7 mouse cellular contexts compared by ENCODE assay signal in the genomic region with DNA sequence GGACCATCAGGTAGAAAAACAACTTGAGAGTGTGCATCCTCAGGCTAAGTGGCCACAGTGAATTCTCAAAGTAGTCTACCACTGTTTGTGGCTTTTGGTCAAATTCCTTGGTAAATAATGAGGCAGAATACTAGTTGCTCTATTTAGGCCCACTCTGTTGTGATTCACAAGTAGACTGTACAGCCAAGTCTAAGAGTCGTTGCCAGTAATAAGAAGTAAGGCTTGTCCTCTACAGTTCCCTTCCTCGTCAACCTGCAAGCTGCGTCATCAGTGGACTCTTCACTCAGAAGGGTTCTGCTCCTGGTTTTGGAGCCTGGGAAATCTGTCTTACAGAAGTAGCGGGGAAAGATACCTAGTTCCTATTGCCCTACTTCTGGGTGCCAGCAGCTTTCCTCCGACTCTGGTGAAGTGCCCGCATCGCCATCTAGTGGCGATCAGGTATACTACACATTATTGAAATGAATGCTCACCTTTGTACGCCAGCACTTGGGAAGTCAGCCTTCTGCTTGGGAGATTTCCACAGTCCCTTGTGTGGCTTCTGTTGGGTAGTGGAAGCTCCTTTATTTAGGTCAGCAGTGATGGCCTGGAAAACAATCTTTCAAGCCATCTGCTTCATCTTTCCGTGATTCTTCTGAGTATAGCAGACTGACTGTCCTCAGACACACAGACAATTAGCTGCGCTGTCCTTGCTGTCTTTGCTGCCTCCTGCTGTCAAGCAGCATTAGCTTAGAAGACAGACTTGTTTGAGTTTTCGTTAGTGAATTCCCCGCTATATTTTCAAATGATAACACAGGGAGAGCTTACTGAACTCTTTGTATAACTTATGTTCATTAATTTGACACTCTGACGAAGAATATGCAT.
A peak's percentile ranks its signal among the peaks of the same experiment; 100 is the strongest.
DNase-seq lines count a peak whose midpoint lies in the region; ATAC-seq lines count a peak whose summit lies in the region.

No protein-coding gene starts in this region.

- peak; percentile 69 to 71 for DNase-seq in adrenal gland, adult 18-20 months (ENCODE audit: low spot score in 2 of 2)
- peak; percentile 92 for DNase-seq in embryo, embryonic 10 days (ENCODE audit: low spot score)
- peak; percentile 72 for DNase-seq in gastrocnemius, postnatal 10 days
- DNase-seq in left cerebral cortex, adult 8-10 months (ENCODE audit: low spot score in 2 of 2) = peak; percentile 54 to 67
- DNase-seq in mesoderm, embryonic 11.5 days (ENCODE audit: low read depth, low spot score) = peak; percentile 91
- peak; percentile 60 to 68 for DNase-seq in right cerebral cortex, postnatal 36 days (ENCODE audit: low spot score in 2 of 2)

- peak; percentile 61 for ATAC-seq in inflammation-experienced regulatory T-cells, adult 6 months

Comparison
In these comparisons a context has a peak if more than half of its experiments do, and no peak if none do; other contexts are left out.
1. Peak in every context shown above with its lines: DNase-seq and ATAC-seq.